Mouse (Mus musculus) intestine, postnatal 0 days (tissue): ENCODE results near the gene Il12rb1. TPM values are rescaled to one million over a fixed set of nuclear protein-coding genes. Genes with fewer than 3 reads are reported as not detected.
A peak's percentile ranks its signal among the peaks of the same experiment; 100 is the strongest.

Experiments
- ATAC-seq: fragments of 200-750 bp; cut with Nextera tagmentation; 2 replicates; pipeline ENCODE4 v1.8.0; 2017; ENCODE audit warnings: mild to moderate bottlenecking, moderate TSS enrichment, moderate library complexity
- H3K27ac ChIP-seq: fragments of 300-500 bp; sonication (generic); 2 replicates; pipeline ENCODE4 v1.5.1; 2014; ENCODE audit warnings: mild to moderate bottlenecking, low read depth, low read length, moderate library complexity
- H3K27me3 ChIP-seq: fragments of 300-500 bp; sonication (generic); replicated peaks from 2 replicates; pipeline ENCODE4 v1.6.1; 2014; ENCODE audit warnings: low read length, mixed read lengths; ENCODE audit not compliant: control insufficient read depth, insufficient read depth
- H3K36me3 ChIP-seq: fragments of 300-500 bp; sonication (generic); 2 replicates; pipeline ENCODE4 v1.6.1; 2014; ENCODE audit warnings: mild to moderate bottlenecking, moderate library complexity; ENCODE audit not compliant: control insufficient read depth, insufficient read depth
- H3K4me1 ChIP-seq: fragments of 300-500 bp; sonication (generic); replicated peaks from 2 replicates; pipeline ENCODE4 v1.6.1; 2014; ENCODE audit warnings: antibody characterized with exemption, low read length, mixed read lengths; ENCODE audit not compliant: control insufficient read depth, insufficient read depth
- H3K4me2 ChIP-seq: fragments of 300-500 bp; sonication (generic); replicated peaks from 2 replicates; pipeline ENCODE4 v1.6.1; 2014; ENCODE audit warnings: low read depth, mild to moderate bottlenecking, moderate library complexity
- H3K4me3 ChIP-seq: fragments of 300-500 bp; sonication (generic); 2 replicates; pipeline ENCODE4 v1.5.1; 2014; ENCODE audit warnings: low read depth, low read length
- H3K9ac ChIP-seq: fragments of 300-500 bp; sonication (generic); 2 replicates; pipeline ENCODE4 v1.6.1; 2014; ENCODE audit warnings: mild to moderate bottlenecking, low read depth, low read length
- H3K9me3 ChIP-seq: fragments of 300-500 bp; sonication (generic); 2 replicates; pipeline ENCODE4 v1.6.1; 2016; ENCODE audit warnings: mixed run types; ENCODE audit not compliant: control insufficient read depth
- CTCF ChIP-seq: sonication (generic); IDR thresholded peaks from 2 replicates; pipeline ENCODE4 v1.5.1; 2016; ENCODE audit warnings: low read depth, mild to moderate bottlenecking, control low read depth, antibody characterized with exemption, moderate library complexity
- WGBS: fragments of 180-500 bp; shearing (Covaris S2); extraction: QIAGEN DNeasy Blood & Tissue Kit; methylation state at CpG from one replicate; pipeline ENCODE4 v1.1.7; 2014; 5-methylcytosine and 5-hydroxymethylcytosine counted together
- polyA plus RNA-seq: library from polyadenylated mRNA; unstranded; fragments of >200 nt; fragmentation: Nextera tagmentation; extraction: Ambion mirVana; gene quantifications from 2 replicates; pipeline ENCODE4 v1.2.1, GENCODE M21; 2015

Il12rb1 gene
- 0.29 and 0.31 TPM in 2 replicates for polyA plus RNA-seq

DNA sequence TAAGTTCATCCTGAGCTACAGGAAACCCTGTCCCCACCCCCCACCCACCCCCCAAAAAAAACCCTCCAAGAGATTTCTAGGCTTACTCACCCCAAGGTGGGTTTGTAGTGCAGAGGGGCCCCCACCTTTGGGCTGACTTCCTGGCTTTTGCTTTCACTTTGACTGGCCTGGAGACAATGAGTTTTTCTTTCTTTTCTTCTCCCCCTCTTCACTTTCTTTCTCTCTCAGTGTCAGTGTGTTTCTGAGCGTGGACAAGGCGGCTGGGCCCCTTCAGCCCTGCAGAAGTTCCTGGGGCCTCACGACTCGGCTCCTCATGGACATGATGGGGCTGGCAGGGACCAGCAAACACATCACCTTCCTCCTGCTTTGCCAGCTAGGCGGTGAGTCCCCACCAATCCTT lies at the start of gene Il12rb1:
Il12rb1 (plus strand) TSS at position 211 of the 400 bp plus-strand sequence.
- H3K9ac ChIP-seq, result no peak within 1 kb of the TSS

DNA sequence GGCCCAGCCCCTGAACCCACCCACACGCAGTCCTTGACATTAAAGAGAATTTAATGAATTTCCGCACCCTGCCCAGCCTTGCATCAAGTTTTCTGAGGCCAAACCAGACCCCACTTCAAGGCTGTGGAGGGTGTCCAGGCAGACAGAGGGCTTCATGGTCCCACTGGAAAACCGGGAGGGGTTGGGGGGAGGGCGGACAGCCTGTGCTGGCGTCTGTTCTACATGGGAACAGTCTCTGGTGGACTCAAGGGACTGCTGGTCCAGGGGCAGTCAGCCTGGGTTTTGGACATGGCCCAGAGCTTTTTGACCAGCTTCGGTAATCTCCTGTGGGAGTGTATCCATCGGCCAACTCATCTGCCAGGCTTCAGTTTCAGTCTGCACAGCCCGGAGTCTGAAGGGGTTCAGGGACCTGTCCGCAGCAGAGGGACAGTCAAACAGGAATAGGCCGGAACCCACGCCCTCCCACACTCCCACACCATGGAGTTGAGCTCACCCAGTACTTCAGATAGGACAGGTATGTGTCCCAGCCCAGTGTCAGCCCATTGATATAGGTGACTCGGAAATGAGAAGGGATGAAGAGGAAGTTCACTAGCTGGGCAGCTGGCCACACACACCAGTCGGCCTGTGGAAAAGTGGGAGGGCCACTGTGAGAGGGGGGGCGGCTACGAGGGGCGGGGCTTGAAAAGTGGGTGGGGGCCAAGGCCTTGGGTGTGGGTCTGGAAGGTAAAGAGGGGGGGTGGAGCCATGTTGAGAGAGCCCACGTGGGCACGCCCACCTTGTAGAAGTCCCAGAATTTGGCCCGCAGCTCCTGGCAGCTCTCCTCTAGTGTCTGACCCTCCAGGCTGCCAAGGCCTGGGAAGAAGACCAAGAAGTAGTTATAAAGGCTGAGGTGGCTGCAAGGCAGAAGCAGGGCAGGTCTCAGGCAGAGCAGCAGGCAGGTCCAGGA lies 49.4 kb upstream of the Il12rb1 start:
- Histone ChIP-seq H3K4me2 (no peak overlapping the region), H3K27ac (no peak overlapping the region), H3K27me3 (no peaks in the 10 kb centered on the region), H3K9ac (no peak overlapping the region), H3K9me3 (no peaks in the 10 kb centered on the region), H3K36me3 (peaks cover 31% of the 10 kb centered on the region), H3K4me3 (no peak overlapping the region), H3K4me1 (no peaks in the 10 kb centered on the region)
- 63% methylated on average over 19 of the region's 19 CpGs for WGBS
- ATAC-seq, result no peak
- no peak for TF ChIP-seq CTCF

More for the DNA sequence above, at the start of gene Il12rb1:
- H3K9me3 ChIP-seq, result no peaks in the 10 kb centered on the region
- H3K4me3 ChIP-seq, result no peak within 1 kb of the TSS
- H3K4me1 ChIP-seq, result 0 out of 2 replicates have a peak, but pooled peaks cover 3% of the 10 kb centered on the region
- no peaks in the 10 kb centered on the region for H3K36me3 ChIP-seq
- 59% methylated on average over 5 of the region's 5 CpGs for WGBS
- ATAC-seq, result no peak
- H3K27me3 ChIP-seq, result no peaks in the 10 kb centered on the region
- H3K27ac ChIP-seq, result no peak within 1 kb of the TSS
- H3K4me2 ChIP-seq, result no peak within 1 kb of the TSS
- TF ChIP-seq CTCF, result no peak

DNA sequence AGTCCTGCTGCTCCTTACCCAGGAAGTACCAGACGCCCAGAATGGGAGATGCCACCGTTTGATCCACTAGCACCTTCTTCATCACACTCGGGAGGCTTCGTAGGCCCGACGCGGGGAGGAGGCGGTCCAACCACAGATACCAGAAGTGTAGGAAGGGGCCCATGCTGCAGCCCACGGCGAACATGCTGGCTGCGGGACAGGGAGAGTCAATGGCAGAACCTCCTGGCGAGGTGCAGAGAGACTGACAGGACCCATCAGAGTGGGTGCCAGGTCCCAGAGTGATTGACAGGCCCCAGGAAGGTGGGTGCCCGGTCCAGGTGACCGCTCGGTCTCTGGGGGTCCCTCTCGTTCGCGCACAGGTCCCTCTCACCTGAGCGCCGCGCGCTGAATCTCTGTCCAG lies 47.9 kb upstream of the Il12rb1 start:
- Histone ChIP-seq H3K36me3 (peaks cover 31% of the 10 kb centered on the region), H3K9ac (peak overlapping the region; percentile 60), H3K4me3 (peak overlapping the region; percentile 59), H3K27ac (peak overlapping the region; percentile 74), H3K4me2 (peak overlapping the region; percentile 94), H3K4me1 (no peaks in the 10 kb centered on the region), H3K27me3 (no peaks in the 10 kb centered on the region), H3K9me3 (no peaks in the 10 kb centered on the region)
- TF ChIP-seq CTCF, result no peak
- no peak; the same call in 1 of the 2 replicates for ATAC-seq
- WGBS, result under 1% methylated on average over 22 of the region's 22 CpGs

DNA sequence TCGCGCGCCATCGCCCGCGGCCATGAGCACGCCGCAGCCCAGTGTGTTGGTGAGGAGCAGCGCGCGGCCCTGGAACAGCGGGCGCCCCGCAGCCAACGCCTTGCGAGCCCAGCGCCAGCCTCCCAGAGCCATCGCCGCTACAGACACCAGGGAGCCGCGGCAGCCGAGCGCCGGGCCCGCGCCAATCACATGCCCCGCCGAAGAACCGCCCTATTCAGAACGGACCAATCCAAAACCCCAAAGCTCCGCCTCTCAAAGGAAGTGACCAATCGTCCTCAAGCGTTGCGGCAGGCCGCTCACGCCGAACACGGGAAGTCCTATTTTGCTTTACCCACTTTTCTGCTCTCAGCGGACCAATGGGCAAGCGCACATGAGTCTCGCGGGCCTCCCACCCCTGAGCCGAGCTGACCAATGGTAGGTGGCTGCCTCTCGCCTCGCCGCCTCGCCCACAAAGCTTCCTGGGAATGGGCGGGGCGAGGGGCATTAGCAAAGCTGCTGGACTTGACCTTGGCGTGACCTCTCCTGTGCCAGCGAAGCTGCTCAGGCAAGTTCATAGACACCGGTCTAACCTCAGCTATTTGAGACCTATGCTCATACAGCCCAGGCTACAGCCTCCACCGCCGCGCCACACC lies 47.4 kb upstream of the Il12rb1 start, which contains the start of gene Mpv17l2:
Mpv17l2 (minus strand) TSS at position 172 of the 632 bp plus-strand sequence.
- peak; percentile 89 for ATAC-seq
- Histone ChIP-seq H3K9ac (peak within 1 kb of the TSS; percentile 60), H3K27me3 (no peaks in the 10 kb centered on the region), H3K4me2 (peak within 1 kb of the TSS; percentile 94), H3K4me1 (no peaks in the 10 kb centered on the region), H3K9me3 (no peaks in the 10 kb centered on the region), H3K36me3 (peaks cover 30% of the 10 kb centered on the region), H3K4me3 (peak within 1 kb of the TSS; percentile 59), H3K27ac (peak within 1 kb of the TSS; percentile 74)
- WGBS, result under 1% methylated on average over 55 of the region's 55 CpGs
- TF ChIP-seq CTCF, result no peak

DNA sequence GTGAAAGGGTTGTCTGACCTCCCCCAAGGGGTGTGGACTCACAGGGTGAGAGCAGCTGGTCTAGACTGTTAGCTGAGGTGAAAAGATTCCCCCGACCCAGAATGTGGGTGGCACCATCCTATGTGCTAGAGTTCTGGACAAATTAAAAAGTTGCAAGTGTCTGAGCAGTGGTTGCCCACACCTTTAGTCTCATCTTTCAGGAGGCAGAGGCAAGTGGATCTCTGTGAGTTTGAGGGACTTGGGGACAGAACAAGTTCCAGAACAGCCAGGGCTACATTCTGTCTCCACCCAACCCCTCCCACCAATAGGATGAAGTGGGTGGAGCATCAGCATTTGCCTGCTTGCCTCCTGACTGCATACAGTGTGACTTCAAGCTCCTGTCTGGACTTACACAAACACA lies 46.1 kb upstream of the Il12rb1 start:
- H3K27me3 ChIP-seq, result no peaks in the 10 kb centered on the region
- no peak overlapping the region for H3K9ac ChIP-seq
- no peak overlapping the region for H3K4me2 ChIP-seq
- H3K4me3 ChIP-seq, result no peak overlapping the region
- 58% methylated on average over 1 of the region's 1 CpGs for WGBS
- ATAC-seq, result no peak
- 0 out of 2 replicates have a peak, but pooled peaks cover 6% of the 10 kb centered on the region for H3K4me1 ChIP-seq
- H3K9me3 ChIP-seq, result no peaks in the 10 kb centered on the region
- peaks cover 18% of the 10 kb centered on the region for H3K36me3 ChIP-seq
- no peak for TF ChIP-seq CTCF
- H3K27ac ChIP-seq, result no peak overlapping the region; the same call in 1 of the 2 replicates

DNA sequence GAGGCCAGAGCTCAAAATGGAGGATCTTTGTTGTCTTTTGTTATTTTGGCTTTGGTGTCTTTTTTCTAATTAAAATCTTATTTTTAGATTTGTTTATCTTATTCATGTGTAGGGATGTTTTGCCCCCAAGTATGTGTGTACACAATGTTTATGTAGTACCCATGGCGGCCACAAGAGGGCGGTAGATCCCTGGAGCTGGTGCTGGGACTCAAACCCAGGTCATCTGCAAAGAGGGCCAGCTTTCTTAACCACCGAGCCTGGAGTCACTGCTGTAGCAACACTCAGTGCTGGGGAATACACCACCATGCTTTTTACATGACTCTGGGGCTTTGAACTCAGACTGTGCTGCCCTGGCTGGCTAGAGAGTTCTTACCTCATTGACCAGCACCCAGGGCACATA lies 44.9 kb upstream of the Il12rb1 start:
- Histone ChIP-seq H3K4me1 (0 out of 2 replicates have a peak, but pooled peaks cover 6% of the 10 kb centered on the region), H3K27ac (peak overlapping the region; percentile 96), H3K27me3 (no peaks in the 10 kb centered on the region), H3K4me2 (peak overlapping the region; percentile 45), H3K9me3 (no peaks in the 10 kb centered on the region), H3K36me3 (peaks cover 16% of the 10 kb centered on the region), H3K4me3 (no peak overlapping the region), H3K9ac (no peak overlapping the region)
- WGBS, result 8% methylated on average over 3 of the region's 3 CpGs
- no peak for ATAC-seq
- TF ChIP-seq CTCF, result peak; percentile 91
